Mouse (Mus musculus) forebrain, embryonic 14.5 days (tissue): ENCODE data around the gene Cbx5. TPM values are rescaled to one million over a fixed set of nuclear protein-coding genes. Genes with fewer than 3 reads are reported as not detected.
"Not testable (repeated sequence)": the region's sequence is repeated elsewhere in the genome, so short reads cannot be mapped to it uniquely, and the experiment has no call there.

Experiments used
- ATAC-seq: fragments of 200-750 bp; cut with Nextera tagmentation; 2 replicates; pipeline ENCODE4 v1.8.0; 2017; ENCODE audit warnings: mild to moderate bottlenecking, moderate library complexity
- DNase-seq: peaks from one replicate; pipeline ENCODE4 v3.0.0-alpha.2; 2015; ENCODE audit warnings: low spot score
- H3K27ac ChIP-seq: fragments of 300-500 bp; sonication (generic); 2 replicates; pipeline ENCODE4 v1.5.1; 2014; ENCODE audit warnings: low read depth, mild to moderate bottlenecking, control low read depth, low read length, moderate library complexity
- H3K27me3 ChIP-seq: fragments of 300-500 bp; sonication (generic); replicated peaks from 2 replicates; pipeline ENCODE4 v1.6.1; 2014; ENCODE audit warnings: low read length, control low read depth, mixed read lengths; ENCODE audit not compliant: control insufficient read depth, insufficient read depth
- H3K36me3 ChIP-seq: fragments of 300-500 bp; sonication (generic); 2 replicates; pipeline ENCODE4 v1.6.1; 2014; ENCODE audit warnings: low read length, control low read depth; ENCODE audit not compliant: control insufficient read depth, insufficient read depth
- H3K4me1 ChIP-seq: fragments of 300-500 bp; sonication (generic); 2 replicates; pipeline ENCODE4 v1.6.1; 2014; ENCODE audit warnings: antibody characterized with exemption, low read length, control low read depth; ENCODE audit not compliant: control insufficient read depth, insufficient read depth
- H3K4me2 ChIP-seq: fragments of 300-500 bp; sonication (generic); 2 replicates; pipeline ENCODE4 v1.6.1; 2014; ENCODE audit warnings: mild to moderate bottlenecking, control low read depth, low read length
- H3K4me3 ChIP-seq: fragments of 300-500 bp; sonication (generic); 2 replicates; pipeline ENCODE4 v1.5.1; 2014; ENCODE audit warnings: low read depth, low read length, control low read depth
- H3K9ac ChIP-seq: fragments of 300-500 bp; sonication (generic); 2 replicates; pipeline ENCODE4 v1.6.1; 2014; ENCODE audit warnings: mild to moderate bottlenecking, low read length, control low read depth, moderate library complexity
- H3K9me3 ChIP-seq: fragments of 300-500 bp; sonication (generic); replicated peaks from 2 replicates; pipeline ENCODE4 v1.6.1; 2016; ENCODE audit warnings: low read length, control low read depth, mixed read lengths; ENCODE audit not compliant: control insufficient read depth
- WGBS: fragments of 180-500 bp; shearing (Covaris S2); extraction: QIAGEN DNeasy Blood & Tissue Kit; methylation state at CpG from one replicate; pipeline ENCODE4 v1.1.7; 2014; 5-methylcytosine and 5-hydroxymethylcytosine counted together
- polyA plus RNA-seq: library from polyadenylated mRNA; unstranded; fragments of >200 nt; fragmentation: Nextera tagmentation; extraction: Ambion mirVana; gene quantifications from 2 replicates; pipeline ENCODE4 v1.2.1, GENCODE M21; 2014

Gene Cbx5
- polyA plus RNA-seq, 1 experiment from 2014 or later, result 154 TPM

- Histone ChIP-seq H3K27ac (no peak overlapping the region), H3K4me2 (peak overlapping the region; percentile 61), H3K9ac (peak overlapping the region; percentile 49; the same call in 1 of the 2 replicates), H3K9me3 (no peaks in the 10 kb centered on the region), H3K36me3 (no peaks in the 10 kb centered on the region), H3K4me3 (peak overlapping the region; percentile 23), H3K4me1 (peaks cover 4% of the 10 kb centered on the region), H3K27me3 (no peaks in the 10 kb centered on the region)
- DNase-seq (no peak), ATAC-seq (peak; percentile 55; the same call in 1 of the 2 replicates)
- 3% methylated on average over 24 of the region's 25 CpGs for WGBS
Measured at GRCm38 (mm10) chr15:103255169-103255568, 15.6 kb upstream of the Cbx5 start.

GRCm38 (mm10) chr15:103253352-103253751, 13.7 kb upstream of the Cbx5 start:
- Histone ChIP-seq H3K4me1 (peaks cover 4% of the 10 kb centered on the region), H3K27me3 (no peaks in the 10 kb centered on the region), H3K4me3 (no peak overlapping the region), H3K4me2 (no peak overlapping the region), H3K36me3 (peaks cover 12% of the 10 kb centered on the region), H3K27ac (no peak overlapping the region), H3K9ac (no peak overlapping the region), H3K9me3 (no peaks in the 10 kb centered on the region)
- 94% methylated on average over 1 of the region's 1 CpGs for WGBS
- DNase-seq (no peak), ATAC-seq (no peak)

- H3K9me3 ChIP-seq, result no peaks in the 10 kb centered on the region
- no peak overlapping the region for H3K27ac ChIP-seq
- WGBS, result 92% methylated on average over 3 of the region's 3 CpGs
Measured at GRCm38 (mm10) chr15:103252660-103253059, 13.0 kb upstream of the Cbx5 start.

GRCm38 (mm10) chr15:103251595-103251994, 12.0 kb upstream of the Cbx5 start:
- ATAC-seq (no peak), DNase-seq (no peak)
- WGBS, result 94% methylated on average over 1 of the region's 1 CpGs

More at GRCm38 (mm10) chr15:103252660-103253059, 13.0 kb upstream of the Cbx5 start:
- DNase-seq, result no peak
- ATAC-seq, result no peak
- H3K4me1 ChIP-seq, result peaks cover 4% of the 10 kb centered on the region
- no peak overlapping the region for H3K4me2 ChIP-seq
- H3K27me3 ChIP-seq, result no peaks in the 10 kb centered on the region
- H3K36me3 ChIP-seq, result peaks cover 19% of the 10 kb centered on the region
- no peak overlapping the region for H3K9ac ChIP-seq
- no peak overlapping the region for H3K4me3 ChIP-seq

GRCm38 (mm10) chr15:103250195-103250740, 10.7 kb upstream of the Cbx5 start:
- Histone ChIP-seq H3K4me1 (peaks cover 4% of the 10 kb centered on the region), H3K9me3 (no peaks in the 10 kb centered on the region), H3K36me3 (peaks cover 42% of the 10 kb centered on the region), H3K9ac (no peak overlapping the region), H3K4me3 (no peak overlapping the region), H3K4me2 (no peak overlapping the region), H3K27ac (no peak overlapping the region), H3K27me3 (no peaks in the 10 kb centered on the region)
- ATAC-seq (no peak), DNase-seq (peak; percentile 28)
- 17% methylated on average over 2 of the region's 2 CpGs for WGBS

More at GRCm38 (mm10) chr15:103251595-103251994, 12.0 kb upstream of the Cbx5 start:
- Histone ChIP-seq H3K27ac (no peak overlapping the region), H3K4me3 (no peak overlapping the region), H3K9ac (no peak overlapping the region), H3K36me3 (peaks cover 30% of the 10 kb centered on the region), H3K4me2 (no peak overlapping the region), H3K27me3 (no peaks in the 10 kb centered on the region), H3K4me1 (peaks cover 4% of the 10 kb centered on the region), H3K9me3 (no peaks in the 10 kb centered on the region)

- 89% methylated on average over 6 of the region's 6 CpGs for WGBS
- ATAC-seq, H3K9ac ChIP-seq: not testable (repeated sequence)
Measured at GRCm38 (mm10) chr15:103249511-103249910, 9.9 kb upstream of the Cbx5 start.

GRCm38 (mm10) chr15:103248401-103249313, 9.0 kb upstream of the Cbx5 start:
- H3K4me3 ChIP-seq, result no peak overlapping the region
- H3K4me1 ChIP-seq, result peaks cover 5% of the 10 kb centered on the region; the same call in 1 of the 2 replicates
- 80% methylated on average over 28 of the region's 28 CpGs for WGBS
- H3K27me3 ChIP-seq, result no peaks in the 10 kb centered on the region
- DNase-seq (no peak), ATAC-seq (peak; percentile 18; the same call in 1 of the 2 replicates)
- no peak overlapping the region for H3K9ac ChIP-seq
- H3K27ac ChIP-seq, result no peak overlapping the region
- H3K9me3 ChIP-seq, result no peaks in the 10 kb centered on the region
- H3K4me2 ChIP-seq, result no peak overlapping the region
- peaks cover 54% of the 10 kb centered on the region for H3K36me3 ChIP-seq

More at GRCm38 (mm10) chr15:103249511-103249910, 9.9 kb upstream of the Cbx5 start:
- H3K36me3 ChIP-seq, result peaks cover 48% of the 10 kb centered on the region
- not testable (repeated sequence) for H3K4me1 ChIP-seq, DNase-seq, H3K4me2 ChIP-seq, H3K4me3 ChIP-seq, H3K27me3 ChIP-seq, H3K9me3 ChIP-seq, H3K27ac ChIP-seq

GRCm38 (mm10) chr15:103247782-103248400, 8.3 kb upstream of the Cbx5 start:
- Histone ChIP-seq H3K4me1 (peaks cover 12% of the 10 kb centered on the region; the same call in 1 of the 2 replicates), H3K9ac (no peak overlapping the region), H3K9me3 (no peaks in the 10 kb centered on the region), H3K4me3 (no peak overlapping the region), H3K27me3 (no peaks in the 10 kb centered on the region), H3K27ac (no peak overlapping the region), H3K4me2 (no peak overlapping the region), H3K36me3 (peaks cover 61% of the 10 kb centered on the region)
- ATAC-seq (no peak), DNase-seq (no peak)
